Mouse (Mus musculus) megakaryocyte, embryonic 14.5 days (primary cell): ENCODE measurements around the gene Atp5b.

Experiments used
- FLI1 ChIP-seq: IDR thresholded peaks from 2 replicates; pipeline ENCODE4 v1.6.1; 2012; ENCODE audit warnings: low read length, inconsistent platforms, mixed read lengths
- GATA1 ChIP-seq: IDR thresholded peaks from 3 replicates; pipeline ENCODE4 v1.6.1; 2012; ENCODE audit warnings: mixed read lengths, low read length, inconsistent platforms, borderline replicate concordance

- TF ChIP-seq GATA1 (no peak), FLI1 (no peak)
These were observed 22.0 kb upstream of the Atp5b start for GRCm38 (mm10) chr10:128061109-128061508.
